Mouse (Mus musculus) erythroblast, embryonic 14.5 days (primary cell): ENCODE measurements around the gene Rasgef1b. TPM values are rescaled to one million over a fixed set of nuclear protein-coding genes. Genes with fewer than 3 reads are reported as not detected.

Experiments
- H3K27me3 ChIP-seq: 2 replicates; pipeline ENCODE4 v1.6.1; 2012; ENCODE audit warnings: inconsistent platforms; ENCODE audit not compliant: control insufficient read depth
- H3K36me3 ChIP-seq: 2 replicates; pipeline ENCODE4 v1.6.1; 2012; ENCODE audit warnings: mild to moderate bottlenecking, inconsistent platforms; ENCODE audit not compliant: control insufficient read depth
- H3K4me1 ChIP-seq: 2 replicates; pipeline ENCODE4 v1.6.1; 2012; ENCODE audit warnings: inconsistent platforms; ENCODE audit not compliant: control insufficient read depth
- H3K4me3 ChIP-seq: replicated peaks from 2 replicates; pipeline ENCODE3; 2012; ENCODE audit warnings: moderate library complexity, mild to moderate bottlenecking, inconsistent platforms
- H3K9me3 ChIP-seq: 2 replicates; pipeline ENCODE4 v1.6.1; 2012; ENCODE audit warnings: low read length, inconsistent platforms, mixed read lengths; ENCODE audit not compliant: control insufficient read depth
- GATA1 ChIP-seq: IDR thresholded peaks from 2 replicates; pipeline ENCODE4 v1.6.1; 2012; ENCODE audit warnings: low read length, inconsistent platforms, mixed read lengths
- TAL1 ChIP-seq: IDR thresholded peaks from 3 replicates; pipeline ENCODE4 v1.6.1; 2012; ENCODE audit warnings: low read length, inconsistent platforms, mixed read lengths
- polyA plus RNA-seq: library from polyadenylated mRNA; stranded (reverse); fragments of >175 nt; gene quantifications from 2 replicates; pipeline ENCODE4 v1.2.3, GENCODE M21; 2012

Gene Rasgef1b
- polyA plus RNA-seq, 1 experiment = 0.04 TPM

DNA sequence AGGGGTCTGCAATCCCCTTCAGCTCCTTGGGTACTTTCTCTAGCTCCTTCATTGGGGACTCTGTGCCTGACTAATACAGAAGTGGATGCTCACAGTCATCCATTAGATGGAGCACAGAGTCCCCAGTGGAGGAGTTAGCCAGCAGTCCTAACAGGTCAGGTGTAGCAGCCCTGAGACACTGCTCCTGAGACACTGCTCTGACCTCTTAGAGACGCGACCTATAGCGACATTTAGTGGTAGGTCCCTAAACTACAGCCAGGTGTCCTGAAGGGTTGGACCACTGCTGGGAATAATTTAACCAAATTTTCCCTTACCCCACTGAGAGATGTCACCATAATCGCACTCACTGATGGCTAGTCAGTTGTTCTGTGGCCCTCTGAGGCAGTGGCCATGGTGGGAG lies 150.2 kb downstream of the Rasgef1b start:
- Histone ChIP-seq H3K4me1 (no peaks in the 10 kb centered on the region), H3K36me3 (no peaks in the 10 kb centered on the region), H3K4me3 (no peak overlapping the region), H3K27me3 (no peaks in the 10 kb centered on the region), H3K9me3 (no peaks in the 10 kb centered on the region)
- TF ChIP-seq TAL1 = no peak
- no peak for TF ChIP-seq GATA1

DNA sequence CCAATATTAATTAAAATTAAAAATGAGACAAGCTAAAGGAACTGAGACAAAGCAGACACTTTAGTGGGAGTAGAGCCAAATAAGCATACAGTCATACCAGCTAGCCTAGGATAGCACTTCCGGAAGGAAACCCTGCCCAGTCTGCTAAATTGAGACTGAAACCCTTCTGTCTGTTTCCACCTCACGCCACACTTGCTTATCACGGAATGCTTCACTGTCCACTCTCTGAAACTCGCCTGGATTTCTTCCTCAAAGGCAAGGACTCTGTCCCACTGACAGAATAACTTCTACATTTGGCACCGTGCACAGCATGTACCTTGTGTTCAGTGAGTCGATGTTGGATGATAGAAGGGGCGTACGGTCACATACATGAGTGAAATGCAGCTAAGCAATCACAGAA lies 153.0 kb downstream of the Rasgef1b start:
- Histone ChIP-seq H3K4me3 (no peak overlapping the region), H3K27me3 (no peaks in the 10 kb centered on the region), H3K36me3 (no peaks in the 10 kb centered on the region), H3K9me3 (no peaks in the 10 kb centered on the region), H3K4me1 (no peaks in the 10 kb centered on the region)
- TF ChIP-seq TAL1 (no peak), GATA1 (no peak)

DNA sequence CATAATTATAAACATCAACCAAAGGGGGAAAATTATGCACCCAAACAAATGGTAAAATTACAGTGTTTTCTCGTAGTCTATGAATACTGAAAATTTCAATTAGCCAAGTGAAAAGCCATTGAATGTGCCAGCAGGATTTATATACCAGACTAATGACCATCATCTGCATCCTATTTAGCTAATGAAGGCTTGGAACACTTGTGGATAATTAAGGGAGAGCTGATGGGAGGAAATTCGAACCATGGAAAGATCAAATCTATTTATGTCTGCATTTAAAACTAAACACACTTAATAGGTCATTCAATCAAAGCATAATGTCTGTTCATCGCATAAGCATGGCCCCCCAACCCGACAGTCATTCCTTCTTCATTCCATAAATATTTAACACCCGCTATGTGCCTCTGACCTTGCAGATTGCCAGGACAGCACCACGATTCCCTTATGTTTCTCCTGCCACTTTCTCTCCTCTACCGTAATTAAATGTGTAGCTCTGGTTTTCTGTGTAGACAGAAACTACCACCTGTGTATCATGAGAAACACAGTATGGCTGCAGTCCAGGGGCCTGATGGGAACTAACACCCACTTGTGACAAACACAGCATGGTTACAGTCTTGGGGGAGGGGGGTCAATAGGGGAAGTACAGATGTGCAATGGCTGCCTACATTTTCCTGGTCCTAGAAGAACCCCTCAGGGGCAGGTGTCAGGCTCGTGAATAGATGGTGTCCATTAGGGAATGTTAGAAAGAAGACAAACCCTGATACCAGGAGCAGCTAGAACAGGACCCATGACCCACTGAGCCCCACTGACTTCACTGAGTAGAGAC lies 164.2 kb downstream of the Rasgef1b start:
- Histone ChIP-seq H3K4me1 (no peaks in the 10 kb centered on the region), H3K9me3 (no peaks in the 10 kb centered on the region), H3K27me3 (no peaks in the 10 kb centered on the region), H3K36me3 (no peaks in the 10 kb centered on the region), H3K4me3 (no peak overlapping the region)
- TF ChIP-seq GATA1 (no peak), TAL1 (no peak)

DNA sequence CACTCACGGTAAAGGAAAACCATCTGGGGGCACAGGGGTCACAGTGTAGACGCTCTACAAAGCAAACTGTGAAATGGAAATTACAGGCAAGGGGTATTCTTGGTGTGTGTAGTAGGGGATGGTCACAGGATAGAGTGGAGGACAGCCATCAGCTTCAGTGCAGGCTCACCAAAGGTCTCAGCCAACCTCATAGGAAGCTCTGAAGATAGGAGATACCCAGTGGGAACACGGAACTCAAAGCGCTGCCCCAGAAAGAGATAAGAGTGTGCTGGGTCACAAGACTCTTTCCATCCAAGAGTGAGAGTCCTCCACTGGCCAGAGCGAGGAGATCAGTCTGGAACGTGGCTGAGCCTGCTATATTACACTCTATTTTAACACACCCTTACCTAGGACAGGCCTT lies 166.8 kb downstream of the Rasgef1b start:
- TF ChIP-seq GATA1 (no peak), TAL1 (no peak)
- H3K36me3 ChIP-seq = no peaks in the 10 kb centered on the region
- no peak overlapping the region for H3K4me3 ChIP-seq
- H3K9me3 ChIP-seq = no peaks in the 10 kb centered on the region
- H3K27me3 ChIP-seq = no peaks in the 10 kb centered on the region
- no peaks in the 10 kb centered on the region for H3K4me1 ChIP-seq

DNA sequence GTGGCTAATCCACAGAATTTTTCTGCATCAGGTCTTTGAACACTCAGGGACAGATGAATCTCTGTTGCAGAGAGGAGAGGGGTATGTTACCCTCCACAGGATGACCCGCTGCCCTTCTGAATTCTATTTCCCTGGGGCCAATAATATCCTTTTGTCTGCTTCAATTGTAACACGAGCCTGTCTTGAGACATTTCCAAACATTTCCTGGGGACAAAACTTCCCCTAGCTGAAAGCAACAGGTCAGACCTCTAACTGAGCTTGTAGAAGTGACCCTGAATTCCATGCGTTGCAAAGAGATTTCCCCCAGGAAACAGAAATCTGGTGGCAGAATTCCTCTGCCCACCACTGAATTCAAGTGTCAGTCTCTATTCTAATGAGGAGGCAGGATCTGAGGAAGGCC lies 169.1 kb downstream of the Rasgef1b start:
- TF ChIP-seq TAL1 (no peak), GATA1 (no peak)
- Histone ChIP-seq H3K4me3 (no peak overlapping the region), H3K9me3 (no peaks in the 10 kb centered on the region), H3K4me1 (no peaks in the 10 kb centered on the region), H3K27me3 (no peaks in the 10 kb centered on the region), H3K36me3 (no peaks in the 10 kb centered on the region)

DNA sequence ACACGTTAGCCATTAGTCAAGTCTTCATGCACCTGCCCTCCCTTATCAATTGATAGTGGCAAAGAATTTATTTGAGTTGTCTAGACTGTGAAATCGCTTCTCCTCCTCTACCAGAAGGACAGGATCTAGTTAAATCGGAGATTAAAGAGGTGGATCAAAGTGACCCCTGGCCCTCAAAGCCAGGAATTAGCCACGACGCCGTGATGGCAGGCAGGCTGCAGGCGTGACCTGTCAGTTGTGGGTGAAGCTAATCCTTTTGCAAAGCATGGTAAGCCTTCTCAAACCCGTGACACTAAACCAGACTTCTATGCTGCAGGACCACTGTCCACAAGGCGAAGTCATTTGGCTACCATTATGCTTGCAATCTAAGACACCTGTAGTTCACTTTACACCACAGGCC lies 170.6 kb downstream of the Rasgef1b start:
- H3K36me3 ChIP-seq = no peaks in the 10 kb centered on the region
- no peaks in the 10 kb centered on the region for H3K27me3 ChIP-seq
- H3K9me3 ChIP-seq = no peaks in the 10 kb centered on the region
- H3K4me3 ChIP-seq = no peak overlapping the region
- TF ChIP-seq GATA1 = no peak
- TF ChIP-seq TAL1 = no peak
- H3K4me1 ChIP-seq = no peaks in the 10 kb centered on the region

DNA sequence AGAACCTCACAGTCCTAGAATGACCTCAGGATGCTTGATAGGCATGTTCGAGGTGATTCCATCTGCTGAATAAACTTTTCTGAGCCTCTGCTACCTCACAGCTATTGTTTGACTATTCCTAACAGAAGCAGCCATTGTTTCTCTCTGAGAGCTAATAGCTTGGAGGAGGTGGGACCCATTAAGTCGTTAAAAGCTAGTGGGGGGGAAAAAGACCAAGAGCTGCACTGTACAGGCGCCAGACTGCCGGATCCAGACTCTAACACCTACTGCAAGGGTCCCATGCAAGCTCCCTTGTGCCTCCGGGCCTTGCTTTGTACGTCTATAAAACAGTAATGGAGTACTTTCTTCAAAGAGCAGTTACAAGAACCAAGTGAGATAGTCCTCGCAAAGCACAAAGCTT lies 176.2 kb downstream of the Rasgef1b start:
- Histone ChIP-seq H3K4me3 (no peak overlapping the region), H3K9me3 (no peaks in the 10 kb centered on the region), H3K4me1 (no peaks in the 10 kb centered on the region), H3K27me3 (no peaks in the 10 kb centered on the region), H3K36me3 (no peaks in the 10 kb centered on the region)
- TF ChIP-seq TAL1 (no peak), GATA1 (no peak)

DNA sequence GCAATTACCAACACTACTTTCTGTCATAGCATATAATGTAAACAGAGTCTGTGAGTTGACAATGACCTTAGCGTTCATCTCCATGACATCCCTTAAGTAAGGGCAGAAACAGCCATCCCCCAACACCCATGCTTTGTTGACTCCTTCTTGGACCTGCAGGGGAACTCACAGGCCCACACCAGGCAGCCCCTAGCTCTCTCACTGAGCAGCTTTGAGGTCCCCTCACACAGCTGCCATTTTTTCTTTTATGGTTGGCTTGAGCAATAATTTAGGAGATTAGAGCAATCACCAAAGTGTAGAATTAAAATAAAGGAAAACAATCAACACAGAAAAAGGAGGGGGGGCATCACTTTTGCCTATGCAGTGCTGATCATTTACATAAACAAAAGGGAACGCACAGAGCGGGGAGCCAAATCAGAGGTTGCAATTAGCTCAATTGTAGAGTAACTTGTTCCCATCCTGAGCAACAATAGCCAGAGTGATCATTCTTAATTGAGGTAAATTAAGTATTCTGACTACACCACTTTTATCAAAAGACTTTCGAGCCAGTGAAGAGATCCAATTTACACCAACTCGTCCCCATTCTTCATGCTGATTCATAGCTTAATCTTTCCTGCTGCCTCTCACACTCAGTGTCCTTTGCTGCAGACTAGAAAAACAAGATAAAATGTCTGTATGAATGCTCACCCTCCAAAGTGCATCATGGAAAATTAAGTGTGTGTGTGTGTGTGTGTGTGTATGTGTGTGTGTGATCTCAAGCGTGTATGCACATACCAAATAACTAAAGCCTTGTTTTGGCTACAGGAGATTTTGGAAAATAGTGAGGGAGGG lies 184.0 kb downstream of the Rasgef1b start:
- no peaks in the 10 kb centered on the region for H3K36me3 ChIP-seq
- no peak overlapping the region for H3K4me3 ChIP-seq
- H3K27me3 ChIP-seq = no peaks in the 10 kb centered on the region
- peaks cover 19% of the 10 kb centered on the region for H3K4me1 ChIP-seq
- no peaks in the 10 kb centered on the region for H3K9me3 ChIP-seq
- no peak for TF ChIP-seq TAL1
- no peak for TF ChIP-seq GATA1

DNA sequence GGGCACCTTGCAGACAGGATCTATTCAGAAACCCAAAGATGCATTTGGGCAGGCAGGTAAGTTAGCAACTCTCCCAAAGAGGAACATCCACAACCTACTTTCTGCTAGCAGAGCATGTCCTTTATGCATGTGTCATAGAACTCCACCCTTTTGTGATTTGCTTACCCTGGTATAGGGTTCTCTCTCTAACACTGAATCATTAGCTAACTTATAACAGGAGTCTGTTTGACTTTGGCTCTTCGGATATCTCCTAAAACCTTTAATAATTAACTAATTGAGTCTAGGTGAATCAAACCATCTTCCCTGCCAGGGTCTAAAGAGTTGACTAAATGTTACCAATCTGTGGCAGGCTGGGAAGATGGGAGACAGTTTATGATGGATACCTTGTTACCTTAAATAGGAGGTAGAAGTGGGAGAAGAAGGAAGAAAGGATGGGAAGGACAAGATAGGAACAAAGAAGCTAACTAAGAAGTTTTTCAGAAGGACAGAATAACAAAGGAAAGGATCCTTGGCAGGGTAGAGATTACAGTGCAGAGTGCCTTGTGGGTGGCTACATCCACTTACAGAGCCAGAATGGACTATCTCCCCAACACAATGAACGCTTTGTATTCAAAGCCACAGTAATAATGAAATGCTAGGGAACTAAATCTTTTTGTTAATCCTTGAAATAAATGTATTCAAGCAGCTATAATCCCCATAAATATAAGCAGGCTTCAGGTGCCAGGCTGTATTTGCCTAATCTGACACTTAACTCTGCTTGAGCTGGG lies 186.7 kb downstream of the Rasgef1b start:
- Histone ChIP-seq H3K9me3 (no peaks in the 10 kb centered on the region), H3K4me3 (no peak overlapping the region), H3K27me3 (no peaks in the 10 kb centered on the region), H3K36me3 (no peaks in the 10 kb centered on the region), H3K4me1 (peaks cover 19% of the 10 kb centered on the region)
- TF ChIP-seq GATA1 = no peak
- TF ChIP-seq TAL1 = no peak
